Mouse (Mus musculus) heart, adult 2 months (tissue): ENCODE data around the gene Dgkb.

Experiments used
- CTCF ChIP-seq: fragments of 200-600 bp; IDR thresholded peaks from 2 replicates; pipeline ENCODE4 v1.8.1; 2022; ENCODE audit warnings: antibody characterized with exemption, mild to moderate bottlenecking, moderate library complexity
- POLR2A ChIP-seq: fragments of 200-500 bp; IDR thresholded peaks from 2 replicates; pipeline ENCODE4 v1.6.1; 2011; ENCODE audit warnings: mild to moderate bottlenecking, low read depth, low read length, control low read depth; ENCODE audit not compliant: insufficient read depth

DNA sequence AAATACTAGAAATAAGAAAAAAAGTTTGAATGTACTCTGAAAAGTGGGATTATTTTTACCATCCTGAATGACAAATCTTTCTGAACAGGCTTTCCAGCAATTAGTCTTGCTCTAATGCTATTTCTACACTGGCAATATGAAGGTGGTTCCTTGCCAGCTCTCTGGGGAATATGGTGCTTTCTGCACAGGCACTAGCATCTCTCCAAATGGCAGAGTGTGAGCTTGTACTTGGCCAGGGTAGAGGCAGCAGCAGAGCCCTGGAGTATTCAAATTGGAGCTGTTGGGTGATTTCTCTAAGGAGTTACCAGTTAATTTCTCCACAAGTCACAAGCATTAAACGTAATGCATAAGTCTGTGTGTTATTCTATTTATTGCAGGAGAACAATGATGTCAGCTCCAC is 569.5 kb downstream of the Dgkb start:
- TF ChIP-seq CTCF = no peak
- TF ChIP-seq POLR2A = no peak
